Mouse (Mus musculus) erythroblast, embryonic 14.5 days (primary cell): ENCODE measurements at regions not wholly inside any gene's neighbourhood (a gene's known extent, or its start where the extent isn't known, plus 50 kb on each side); places are given as distances from the start of the nearest gene placed in this dataset.

Experiments
- GATA1 ChIP-seq: IDR thresholded peaks from 2 replicates; pipeline ENCODE4 v1.6.1; 2012; ENCODE audit warnings: low read length, inconsistent platforms, mixed read lengths
- TAL1 ChIP-seq: IDR thresholded peaks from 3 replicates; pipeline ENCODE4 v1.6.1; 2012; ENCODE audit warnings: low read length, inconsistent platforms, mixed read lengths

- TF ChIP-seq TAL1 = no peak
- no peak for TF ChIP-seq GATA1
These were observed 361.8 kb downstream of the Ptprc start for GRCm38 (mm10) chr1:137813716-137814115.
